ENCODE assay signal across 7 mouse cellular contexts in the genomic region with DNA sequence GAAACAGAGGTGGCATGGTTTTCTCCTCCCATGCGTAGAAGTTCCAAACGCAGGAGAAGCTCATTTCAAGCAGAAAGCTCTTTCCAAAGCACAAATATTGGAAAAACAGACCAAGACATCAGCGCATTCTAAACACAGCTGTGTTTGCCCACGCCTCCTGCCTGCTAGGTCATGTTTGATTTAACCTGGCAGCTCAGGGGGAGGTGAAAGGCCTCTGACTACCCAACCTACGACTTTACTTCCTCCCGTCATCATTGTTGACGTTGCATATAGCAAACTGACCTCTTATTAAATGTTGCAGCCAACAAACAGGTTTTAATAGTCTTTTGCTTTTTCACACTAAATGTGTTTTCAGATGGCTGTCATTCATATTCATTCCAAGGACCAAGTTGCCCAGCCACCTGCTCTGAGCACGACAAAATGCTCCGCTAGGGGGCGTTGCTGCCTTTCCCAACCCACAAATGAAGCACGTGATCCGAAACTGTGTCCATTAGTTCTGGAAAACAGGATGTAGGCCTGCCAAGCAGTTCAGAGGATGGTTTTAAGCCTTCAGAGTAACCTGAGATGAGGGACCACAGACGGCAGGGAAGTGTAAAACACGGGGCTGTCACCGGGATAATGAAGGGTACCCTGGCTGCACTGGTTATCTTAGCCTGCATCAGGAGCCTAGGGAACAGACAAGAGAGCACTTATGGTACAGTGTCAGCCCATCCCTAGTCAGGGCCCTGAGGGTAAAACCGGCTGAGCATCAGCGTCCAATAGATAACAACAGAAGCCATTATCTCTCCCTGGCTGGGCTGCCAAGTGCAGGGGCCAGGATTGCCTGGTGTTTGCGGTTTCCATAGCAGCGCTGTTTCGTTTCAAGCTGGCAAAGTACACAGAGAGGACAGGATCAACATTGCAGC.
A peak's percentile ranks its signal among the peaks of the same experiment; 100 is the strongest.
DNase-seq lines count a peak whose midpoint lies in the region; ATAC-seq and TF ChIP-seq lines count a peak whose summit lies in the region.

No protein-coding gene starts in this region.

- peaks cover 6% of the 10 kb centered on the region; the same call in 1 of the 2 replicates for H3K4me1 ChIP-seq in hindbrain, embryonic 11.5 days (replicated peaks; ENCODE audit: control insufficient read depth, insufficient read depth, low read length)
- H3K4me1 ChIP-seq in lung, postnatal 0 days (ENCODE audit: insufficient read depth, low read depth, low read length): 0 out of 2 replicates have a peak, but pooled peaks cover 3% of the 10 kb centered on the region

- no peak overlapping the region for H3K9ac ChIP-seq in hindbrain, embryonic 11.5 days (ENCODE audit: low read depth, low read length)
- H3K9ac ChIP-seq in lung, postnatal 0 days (replicated peaks; ENCODE audit: low read depth): no peak overlapping the region

- ATAC-seq in hindbrain, embryonic 11.5 days (ENCODE audit: low FRiP score): peak; percentile 76
- peak; percentile 84 for ATAC-seq in lung, postnatal 0 days

- peak overlapping the region; percentile 37; the same call in 1 of the 2 replicates for H3K27ac ChIP-seq in hindbrain, embryonic 11.5 days (ENCODE audit: low read depth, low read length)
- no peak overlapping the region for H3K27ac ChIP-seq in lung, postnatal 0 days (ENCODE audit: low read length)

- DNase-seq in adipocyte (ENCODE audit: low spot score): peak; percentile 74
- peak; percentile 78 to 86 for DNase-seq in cerebellum, postnatal 14 days
- peak; percentile 22 to 38 for DNase-seq in frontal cortex, postnatal 10 days (ENCODE audit: low spot score in 2 of 2)
- peak; percentile 72 for DNase-seq in hindbrain, embryonic 11.5 days (ENCODE audit: low spot score)
- DNase-seq in layer of hippocampus, postnatal 10 days (ENCODE audit: low spot score in 2 of 2): peak; percentile 82 to 83
- DNase-seq in lung, postnatal 0 days (ENCODE audit: low spot score): peak; percentile 74
- DNase-seq in right cerebral cortex, postnatal 14 days: peak; percentile 62

- peak; percentile 81 for TF ChIP-seq CTCF in lung, postnatal 0 days (IDR thresholded peaks at IDR 0.05)

- no peak overlapping the region for H3K4me3 ChIP-seq in hindbrain, embryonic 11.5 days (ENCODE audit: low read depth, low read length)
- no peak overlapping the region for H3K4me3 ChIP-seq in lung, postnatal 0 days (ENCODE audit: low read depth, low read length)

- H3K27me3 ChIP-seq in hindbrain, embryonic 11.5 days (ENCODE audit: control insufficient read depth, insufficient read depth, low read length): no peaks in the 10 kb centered on the region
- no peaks in the 10 kb centered on the region for H3K27me3 ChIP-seq in lung, postnatal 0 days (replicated peaks; ENCODE audit: insufficient read depth, low read length)

- TF ChIP-seq EP300 in lung, postnatal 0 days (IDR thresholded peaks at IDR 0.05): no peak

- H3K4me2 ChIP-seq in hindbrain, embryonic 11.5 days (replicated peaks; ENCODE audit: low read depth, low read length): no peak overlapping the region
- H3K4me2 ChIP-seq in lung, postnatal 0 days (replicated peaks; ENCODE audit: low read depth, low read length): no peak overlapping the region

- WGBS in hindbrain, embryonic 11.5 days: 42% methylated on average over 20 of the region's 20 CpGs
- WGBS in lung, postnatal 0 days: 27% methylated on average over 20 of the region's 20 CpGs

- no peaks in the 10 kb centered on the region for H3K36me3 ChIP-seq in hindbrain, embryonic 11.5 days (ENCODE audit: control insufficient read depth, insufficient read depth, low read length)
- no peaks in the 10 kb centered on the region for H3K36me3 ChIP-seq in lung, postnatal 0 days (ENCODE audit: insufficient read depth, low read length)

- no peaks in the 10 kb centered on the region for H3K9me3 ChIP-seq in hindbrain, embryonic 11.5 days (ENCODE audit: control insufficient read depth, low read length)
- no peaks in the 10 kb centered on the region for H3K9me3 ChIP-seq in lung, postnatal 0 days (ENCODE audit: low read length)

Comparison
In these comparisons a context has a peak if more than half of its experiments do, and no peak if none do; other contexts are left out.
1. DNase-seq: peak in every context shown above with its lines; median percentile 82 in layer of hippocampus, postnatal 10 days; 82 in cerebellum, postnatal 14 days; 74 in adipocyte; 74 in lung, postnatal 0 days; 72 in hindbrain, embryonic 11.5 days; 62 in right cerebral cortex, postnatal 14 days; 30 in frontal cortex, postnatal 10 days.